Mouse (Mus musculus) B cell, adult 62 days (primary cell): ENCODE data around the gene Traf3. TPM values are rescaled to one million over a fixed set of nuclear protein-coding genes. Genes with fewer than 3 reads are reported as not detected.

Experiments used
- total RNA-seq: library from RNA; stranded (reverse); gene quantifications from 4 replicates; pipeline ENCODE4 v1.2.4, GENCODE M21; 2023

Gene Traf3
- total RNA-seq = 81.9 to 89.4 TPM (median 82.8 TPM) in 4 replicates

GRCm38 (mm10) chr12:111165831-111166591 is at the start of gene Traf3:
TSS of gene Traf3 (plus strand) at chr12:111166370.

GRCm38 (mm10) chr12:111184476-111184875 is 18.3 kb downstream of the Traf3 start, which contains the start of gene 4930595D18Rik:
TSS of gene 4930595D18Rik (minus strand) at chr12:111184491.

DNA sequence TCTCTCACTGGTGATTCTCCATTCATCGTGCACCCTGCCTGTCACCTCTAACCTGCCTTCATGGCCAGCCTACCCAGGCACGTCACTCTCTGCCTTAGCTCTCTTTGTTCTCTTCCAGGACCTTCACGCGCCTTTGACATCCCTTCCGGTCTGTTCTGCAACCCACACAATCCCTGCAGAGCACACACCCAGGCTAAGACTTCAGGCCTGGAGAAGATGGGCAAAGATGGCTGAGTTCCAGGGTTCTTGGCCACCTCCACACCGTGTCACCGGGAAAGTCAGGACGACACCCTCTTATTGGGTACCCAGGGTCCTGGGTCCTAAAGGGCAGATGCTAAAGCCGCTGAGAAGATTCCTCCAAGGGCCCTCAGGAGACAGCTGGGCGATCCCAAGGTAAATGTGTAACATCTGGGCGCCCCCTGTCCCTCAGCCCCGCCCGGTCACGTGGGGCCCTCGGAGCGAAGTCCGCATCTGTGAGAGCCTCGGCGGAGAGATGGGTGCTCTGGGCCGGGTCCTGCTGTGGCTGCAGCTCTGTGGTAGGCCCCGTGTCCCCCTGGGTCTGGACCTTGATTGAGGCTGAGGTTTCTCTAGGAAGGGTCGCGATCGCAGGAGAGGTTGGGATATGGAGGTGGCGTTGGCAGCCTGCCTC is 104.6 kb downstream of the Traf3 start, which contains the start of gene Amn:
Amn (plus strand) TSS at position 467 of the 649 bp plus-strand sequence.

Other genes with a start within 250 kb of the Traf3 start
- gene Ankrd9, start 187.3 kb upstream of the Traf3 start, total RNA-seq = 9.0 to 11.1 TPM (median 9.7 TPM) in 4 replicates
- gene Rcor1, start 127.0 kb upstream of the Traf3 start, total RNA-seq = 37.0 to 40.7 TPM (median 38.8 TPM) in 4 replicates
- 0.76 TPM in 1 of 4 replicates, not detected in the others for gene 4930595D18Rik, start 18.1 kb downstream of the Traf3 start, total RNA-seq
- 3.0 to 5.8 TPM (median 5.4 TPM) in 4 replicates for gene Amn, start 104.7 kb downstream of the Traf3 start, total RNA-seq
- gene Cdc42bpb, start 211.3 kb downstream of the Traf3 start, total RNA-seq = 11.6 to 13.2 TPM (median 12.3 TPM) in 4 replicates
- gene Lbhd2, start 240.4 kb downstream of the Traf3 start, total RNA-seq = not detected in 4 replicates